Mouse (Mus musculus): ENCODE results near the gene Uhrf1bp1. TPM values are rescaled to one million over a fixed set of nuclear protein-coding genes. Genes with fewer than 3 reads are reported as not detected.

Uhrf1bp1 gene
- total RNA-seq, 1 experiment, result 16.5 TPM

GRCm38 (mm10) chr17:27874510-27874909 is 18.3 kb downstream of the Uhrf1bp1 start:
- no peak for DNase-seq (ENCODE audit: low read depth, low spot score)
- Histone ChIP-seq H3K36me3 (ENCODE audit: control insufficient read depth, insufficient read depth, low read length, poor library complexity, severe bottlenecking) (peaks cover 12% of the 10 kb centered on the region; the same call in 1 of the 2 replicates), H3K4me3 (ENCODE audit: insufficient read depth in 1 of 2, low read depth in 1 of 2, low read length in 2 of 2, poor library complexity in 1 of 2, severe bottlenecking in 1 of 2) (no peak overlapping the region), H3K9me3 (ENCODE audit: control insufficient read depth, insufficient read depth, low read depth, low read length) (no peaks in the 10 kb centered on the region), H3K27ac (ENCODE audit: insufficient read depth, low read depth, low read length, poor library complexity, severe bottlenecking) (no peak overlapping the region), H3K9ac (ENCODE audit: insufficient read depth, low read depth, low read length, poor library complexity, severe bottlenecking) (no peak overlapping the region; the same call in 1 of the 2 replicates), H3K4me1 (ENCODE audit: control insufficient read depth in 2 of 2, insufficient read depth in 2 of 2, low read length in 2 of 2, poor library complexity in 1 of 2) (peaks cover 0 to 5% of the 10 kb centered on the region in 2 experiments; a peak in 1 of 4 replicates)
- in situ Hi-C loops (cut with MboI; ENCODE audit: low sequenced_read_pairs in 2 of 2, unreplicated experiment in 2 of 2), result no loop called here
- no peak for TF ChIP-seq ZC3H11A (IDR thresholded peaks at IDR 0.05; ENCODE audit: borderline replicate concordance, low read depth, low read length)
- no peak for TF ChIP-seq ZNF384 (IDR thresholded peaks at IDR 0.05; ENCODE audit: low read depth, low read length)
- TF ChIP-seq MAFK (IDR thresholded peaks at IDR 0.05; ENCODE audit: insufficient read depth, low read depth, low read length), result no peak
- no peak for TF ChIP-seq HCFC1 (IDR thresholded peaks at IDR 0.05; ENCODE audit: borderline replicate concordance, insufficient read depth, low read length)
- TF ChIP-seq CHD2 (IDR thresholded peaks at IDR 0.05; ENCODE audit: low read depth, low read length), result no peak

DNA sequence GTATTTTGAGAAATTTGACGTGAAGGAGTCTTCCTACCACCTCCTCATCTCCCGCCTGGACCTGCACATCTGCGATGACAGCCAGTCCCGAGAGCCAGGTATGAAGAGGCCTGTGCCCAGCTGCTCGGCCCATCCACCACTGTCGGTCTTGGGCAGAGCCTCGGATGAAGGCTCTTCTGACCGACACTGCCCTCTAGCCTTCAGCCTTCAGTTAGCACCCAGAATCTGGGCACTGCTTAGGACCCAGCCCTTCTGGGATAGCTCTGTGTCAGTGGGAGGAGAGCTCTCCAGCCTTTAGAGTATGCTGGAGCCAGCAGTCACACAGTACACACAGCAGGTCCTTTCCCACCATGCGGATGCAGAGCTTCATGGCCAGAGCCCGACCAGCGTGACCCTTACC is 25.3 kb downstream of the Uhrf1bp1 start:
- H3K36me3 ChIP-seq (ENCODE audit: control insufficient read depth, insufficient read depth, low read length, poor library complexity, severe bottlenecking), result peaks cover 54% of the 10 kb centered on the region
- peaks cover 0 to 2% of the 10 kb centered on the region in 2 experiments; a peak in 1 of 4 replicates for H3K4me1 ChIP-seq (ENCODE audit: control insufficient read depth in 2 of 2, insufficient read depth in 2 of 2, low read length in 2 of 2, poor library complexity in 1 of 2)
- H3K9me3 ChIP-seq (ENCODE audit: control insufficient read depth, insufficient read depth, low read depth, low read length), result no peaks in the 10 kb centered on the region
- in situ Hi-C loops (cut with MboI; ENCODE audit: low sequenced_read_pairs in 2 of 2, unreplicated experiment in 2 of 2), result no loop called here
- no peak overlapping the region for H3K4me3 ChIP-seq (ENCODE audit: insufficient read depth in 1 of 2, low read depth in 1 of 2, low read length in 2 of 2, poor library complexity in 1 of 2, severe bottlenecking in 1 of 2)
- no peak for DNase-seq (ENCODE audit: low read depth, low spot score)
- no peak overlapping the region for H3K9ac ChIP-seq (ENCODE audit: insufficient read depth, low read depth, low read length, poor library complexity, severe bottlenecking)
- H3K27ac ChIP-seq (ENCODE audit: insufficient read depth, low read depth, low read length, poor library complexity, severe bottlenecking), result no peak overlapping the region
- no peak for TF ChIP-seq ZNF384 (IDR thresholded peaks at IDR 0.05; ENCODE audit: low read depth, low read length)
- no peak for TF ChIP-seq CHD2 (IDR thresholded peaks at IDR 0.05; ENCODE audit: low read depth, low read length)
- TF ChIP-seq MAFK (IDR thresholded peaks at IDR 0.05; ENCODE audit: insufficient read depth, low read depth, low read length), result no peak
- no peak for TF ChIP-seq HCFC1 (IDR thresholded peaks at IDR 0.05; ENCODE audit: borderline replicate concordance, insufficient read depth, low read length)
- TF ChIP-seq ZC3H11A (IDR thresholded peaks at IDR 0.05; ENCODE audit: borderline replicate concordance, low read depth, low read length), result no peak

DNA sequence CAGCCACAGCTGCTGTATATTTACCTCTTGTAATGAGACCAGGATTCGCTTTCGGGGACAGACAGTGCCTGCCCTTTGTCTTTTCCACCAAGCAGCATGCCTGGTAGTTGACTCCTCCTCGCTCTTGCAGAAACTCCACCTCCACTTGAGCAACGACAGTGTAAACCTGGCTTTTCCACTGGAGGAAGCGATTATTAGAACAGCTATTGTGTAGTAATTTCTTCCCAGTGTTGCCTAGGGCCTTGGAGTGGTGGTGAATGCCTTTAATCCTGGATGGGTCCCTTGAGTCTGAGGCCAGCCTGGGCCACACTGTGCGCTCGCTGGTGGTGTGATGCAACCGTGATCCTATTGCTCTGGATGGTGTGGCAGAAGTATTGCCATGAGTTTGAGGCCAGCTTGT is 26.9 kb downstream of the Uhrf1bp1 start:
- Histone ChIP-seq H3K4me3 (ENCODE audit: insufficient read depth in 1 of 2, low read depth in 1 of 2, low read length in 2 of 2, poor library complexity in 1 of 2, severe bottlenecking in 1 of 2) (no peak overlapping the region), H3K36me3 (ENCODE audit: control insufficient read depth, insufficient read depth, low read length, poor library complexity, severe bottlenecking) (peaks cover 65% of the 10 kb centered on the region), H3K9ac (ENCODE audit: insufficient read depth, low read depth, low read length, poor library complexity, severe bottlenecking) (no peak overlapping the region), H3K9me3 (ENCODE audit: control insufficient read depth, insufficient read depth, low read depth, low read length) (no peaks in the 10 kb centered on the region), H3K27ac (ENCODE audit: insufficient read depth, low read depth, low read length, poor library complexity, severe bottlenecking) (no peak overlapping the region), H3K4me1 (ENCODE audit: control insufficient read depth in 2 of 2, insufficient read depth in 2 of 2, low read length in 2 of 2, poor library complexity in 1 of 2) (peaks cover 0 to 2% of the 10 kb centered on the region in 2 experiments; a peak in 1 of 4 replicates)
- in situ Hi-C loops (cut with MboI; ENCODE audit: low sequenced_read_pairs in 2 of 2, unreplicated experiment in 2 of 2), result no loop called here
- DNase-seq (ENCODE audit: low read depth, low spot score), result no peak
- TF ChIP-seq MAFK (IDR thresholded peaks at IDR 0.05; ENCODE audit: insufficient read depth, low read depth, low read length) (no peak), CHD2 (IDR thresholded peaks at IDR 0.05; ENCODE audit: low read depth, low read length) (no peak), ZNF384 (IDR thresholded peaks at IDR 0.05; ENCODE audit: low read depth, low read length) (no peak), ZC3H11A (IDR thresholded peaks at IDR 0.05; ENCODE audit: borderline replicate concordance, low read depth, low read length) (no peak), HCFC1 (IDR thresholded peaks at IDR 0.05; ENCODE audit: borderline replicate concordance, insufficient read depth, low read length) (no peak)

DNA sequence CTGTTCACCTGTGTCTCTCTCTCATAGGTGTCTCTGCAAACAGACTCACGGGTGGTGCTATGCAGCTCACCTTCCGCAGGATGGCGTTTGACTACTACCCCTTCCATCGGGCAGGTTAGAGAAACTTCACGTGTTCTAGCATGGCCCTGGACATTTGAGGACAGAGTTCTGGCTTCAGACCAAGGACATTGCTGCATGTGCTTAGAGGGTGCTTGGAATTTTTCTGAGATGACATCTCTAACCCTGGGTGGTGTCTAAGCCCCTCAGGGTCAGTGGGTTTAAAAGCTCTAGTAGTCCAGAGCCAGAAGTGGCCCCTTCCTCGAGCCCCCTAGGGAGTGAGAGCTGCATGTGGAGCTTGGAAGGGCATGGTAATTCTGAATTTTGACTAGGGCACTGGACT is 27.8 kb downstream of the Uhrf1bp1 start:
- H3K4me1 ChIP-seq (ENCODE audit: control insufficient read depth in 2 of 2, insufficient read depth in 2 of 2, low read length in 2 of 2, poor library complexity in 1 of 2), result peaks cover 0 to 2% of the 10 kb centered on the region in 2 experiments; a peak in 1 of 4 replicates
- H3K9me3 ChIP-seq (ENCODE audit: control insufficient read depth, insufficient read depth, low read depth, low read length), result no peaks in the 10 kb centered on the region
- in situ Hi-C loops (cut with MboI; ENCODE audit: low sequenced_read_pairs in 2 of 2, unreplicated experiment in 2 of 2), result no loop called here
- peaks cover 60% of the 10 kb centered on the region for H3K36me3 ChIP-seq (ENCODE audit: control insufficient read depth, insufficient read depth, low read length, poor library complexity, severe bottlenecking)
- H3K4me3 ChIP-seq (ENCODE audit: insufficient read depth in 1 of 2, low read depth in 1 of 2, low read length in 2 of 2, poor library complexity in 1 of 2, severe bottlenecking in 1 of 2), result no peak overlapping the region
- no peak for DNase-seq (ENCODE audit: low read depth, low spot score)
- no peak overlapping the region for H3K9ac ChIP-seq (ENCODE audit: insufficient read depth, low read depth, low read length, poor library complexity, severe bottlenecking)
- TF ChIP-seq HCFC1 (IDR thresholded peaks at IDR 0.05; ENCODE audit: borderline replicate concordance, insufficient read depth, low read length) (no peak), ZNF384 (IDR thresholded peaks at IDR 0.05; ENCODE audit: low read depth, low read length) (no peak), MAFK (IDR thresholded peaks at IDR 0.05; ENCODE audit: insufficient read depth, low read depth, low read length) (no peak)
- no peak overlapping the region for H3K27ac ChIP-seq (ENCODE audit: insufficient read depth, low read depth, low read length, poor library complexity, severe bottlenecking)

Measured in ES-E14 (cell line).